Mouse (Mus musculus) hindlimb bud, embryonic 11.5 days (tissue): ENCODE measurements at regions not wholly inside any gene's neighbourhood (a gene's known extent, or its start where the extent isn't known, plus 50 kb on each side); places are given as distances from the start of the nearest gene placed in this dataset.

ENCODE experiments used
- DNase-seq: peaks from one replicate; pipeline ENCODE4 v3.0.0-alpha.2; 2012; ENCODE audit warnings: low read depth, low spot score; ENCODE audit errors: extremely low spot score

- DNase-seq: peak; percentile 37
Observed at GRCm38 (mm10) chr10:55767571-55767970, 339.1 kb upstream of the Msl3l2 start.

- DNase-seq: no peak
Observed at GRCm38 (mm10) chr10:55769642-55770041, 337.1 kb upstream of the Msl3l2 start.

- DNase-seq: no peak
Observed at GRCm38 (mm10) chr10:55782674-55783469, 323.8 kb upstream of the Msl3l2 start.

- peak; percentile 24 for DNase-seq
Observed at GRCm38 (mm10) chr10:55813966-55814365, 292.8 kb upstream of the Msl3l2 start.

GRCm38 (mm10) chr10:55851361-55851760 is 255.4 kb upstream of the Msl3l2 start:
- DNase-seq: no peak

- DNase-seq: no peak
Observed at GRCm38 (mm10) chr10:55892606-55893005, 214.1 kb upstream of the Msl3l2 start.

- DNase-seq: no peak
Observed at GRCm38 (mm10) chr10:55929100-55929499, 177.6 kb upstream of the Msl3l2 start.

DNA sequence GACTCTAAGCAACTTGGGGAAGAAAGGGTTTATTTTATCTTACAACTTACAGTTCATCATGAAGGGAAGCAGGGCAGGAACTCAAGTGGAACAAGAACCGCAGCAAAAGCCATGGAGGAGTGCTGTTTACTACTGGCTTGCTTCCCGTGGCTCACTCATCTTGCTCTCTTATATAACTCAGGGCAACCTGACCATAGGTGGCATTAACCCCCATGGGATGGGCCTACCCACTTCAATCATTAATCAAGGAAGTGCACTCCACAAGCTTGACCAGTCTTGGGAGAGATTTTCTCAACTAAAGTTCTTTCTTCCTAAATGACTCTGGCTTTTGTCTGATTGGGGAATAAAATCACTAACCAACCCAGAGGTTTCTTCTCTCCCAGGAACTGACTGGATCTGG is 172.7 kb upstream of the Msl3l2 start:
- no peak for DNase-seq

DNA sequence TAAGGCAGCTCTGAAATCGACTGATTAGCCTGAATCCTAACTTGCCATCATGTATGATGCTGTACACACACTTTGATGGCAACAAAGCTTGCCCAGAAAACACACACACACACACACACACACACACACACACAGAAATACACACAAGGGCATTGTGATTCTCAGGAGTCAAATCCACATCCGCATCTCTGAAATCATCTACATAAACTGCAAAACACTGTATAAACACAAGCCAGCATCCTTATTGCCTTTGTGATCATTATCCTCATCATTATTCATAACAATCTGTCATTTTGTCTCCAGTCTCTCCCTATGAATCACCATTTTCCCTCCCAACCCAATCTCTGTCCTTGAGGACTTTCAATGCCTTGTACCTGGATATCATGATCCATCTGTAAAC is 171.3 kb upstream of the Msl3l2 start:
- no peak for DNase-seq

- no peak for DNase-seq
Observed at GRCm38 (mm10) chr10:55962627-55963203, 144.0 kb upstream of the Msl3l2 start.
